Mouse (Mus musculus) CH12.LX (cell line): ENCODE measurements around the gene Cadm2. TPM values are rescaled to one million over a fixed set of nuclear protein-coding genes. Genes with fewer than 3 reads are reported as not detected.

Experiments used
- DNase-seq: peaks from one replicate; pipeline ENCODE4 v3.0.0-alpha.2; 2013; ENCODE audit errors: extremely low read depth
- H3K27ac ChIP-seq: 2 replicates; pipeline ENCODE4 v1.5.1; 2012; ENCODE audit warnings: low read depth, mild to moderate bottlenecking, control low read depth, moderate library complexity; ENCODE audit not compliant: insufficient read depth
- H3K27me3 ChIP-seq: replicated peaks from 2 replicates; pipeline ENCODE3; 2012; ENCODE audit warnings: inconsistent platforms
- H3K36me3 ChIP-seq, 2 experiments: replicated peaks in 1 of 2; 2 replicates each; pipeline versions ENCODE3 to v1.6.1; 2012; ENCODE audit warnings: inconsistent platforms in 1 of 2, low read length in 1 of 2, mild to moderate bottlenecking in 1 of 2, mixed read lengths in 1 of 2, moderate library complexity in 1 of 2; ENCODE audit not compliant: control insufficient read depth in 1 of 2, insufficient read depth in 1 of 2
- H3K4me1 ChIP-seq, 2 experiments: 2 replicates each; pipeline ENCODE4 v1.6.1; 2012; ENCODE audit warnings: inconsistent platforms in 1 of 2, moderate library complexity in 1 of 2; ENCODE audit not compliant: insufficient read depth in 2 of 2, control insufficient read depth in 1 of 2
- H3K4me2 ChIP-seq: 2 replicates; pipeline ENCODE4 v1.6.1; 2012; ENCODE audit warnings: low read depth, mild to moderate bottlenecking, control low read depth; ENCODE audit not compliant: poor library complexity, insufficient read depth, severe bottlenecking
- H3K4me3 ChIP-seq, 3 experiments: fragments of 150-350 bp in 1 of 3; sonication (generic) in 1 of 3; replicated peaks in 1 of 3; 2 replicates each; pipeline versions ENCODE3 to v1.5.1; 2011 to 2012; ENCODE audit warnings: low read depth in 2 of 3, low read length in 2 of 3, mild to moderate bottlenecking in 2 of 3, moderate library complexity in 2 of 3, control low read depth in 1 of 3, improper control_type of control experiment in 1 of 3, inconsistent platforms in 1 of 3, mixed read lengths in 1 of 3; ENCODE audit not compliant: poor library complexity in 1 of 3
- H3K79me2 ChIP-seq: replicated peaks from 2 replicates; pipeline ENCODE4 v1.6.1; 2012; ENCODE audit warnings: mild to moderate bottlenecking, moderate library complexity; ENCODE audit not compliant: control insufficient read depth, poor library complexity, insufficient read depth, severe bottlenecking; ENCODE audit errors: extremely low read depth
- H3K9ac ChIP-seq: 2 replicates; pipeline ENCODE4 v1.6.1; 2012; ENCODE audit warnings: low read depth, mild to moderate bottlenecking, control low read depth, moderate library complexity; ENCODE audit not compliant: insufficient read depth
- H3K9me3 ChIP-seq: replicated peaks from 2 replicates; pipeline ENCODE3; 2012; ENCODE audit warnings: low read length, inconsistent platforms, mixed read lengths
- CHD1 ChIP-seq: IDR thresholded peaks from 2 replicates; pipeline ENCODE4 v1.6.1; 2012; ENCODE audit warnings: low read depth, low read length, improper control_type of control experiment, inconsistent platforms
- CTCF ChIP-seq, 2 experiments: IDR thresholded peaks in 1 of 2; conservative IDR thresholded peaks in 1 of 2; 2 replicates each; pipeline ENCODE4 v1.5.1; 2011 to 2012; ENCODE audit warnings: low read depth in 2 of 2, low read length in 2 of 2, improper control_type of control experiment in 1 of 2, inconsistent platforms in 1 of 2, mild to moderate bottlenecking in 1 of 2, moderate library complexity in 1 of 2
- E2F4 ChIP-seq: IDR thresholded peaks from 2 replicates; pipeline ENCODE4 v1.6.1; 2011; ENCODE audit warnings: low read depth, low read length, improper control_type of control experiment; ENCODE audit not compliant: insufficient replicate concordance
- ELF1 ChIP-seq: IDR thresholded peaks from 2 replicates; pipeline ENCODE4 v1.6.1; 2014; ENCODE audit warnings: low read depth, mild to moderate bottlenecking, inconsistent platforms, low read length, improper control_type of control experiment
- EP300 ChIP-seq: IDR thresholded peaks from 2 replicates; pipeline ENCODE4 v1.6.1; 2011; ENCODE audit warnings: low read length, improper control_type of control experiment
- GABPA ChIP-seq: IDR thresholded peaks from 2 replicates; pipeline ENCODE4 v1.6.1; 2012; ENCODE audit warnings: low read depth, low read length, improper control_type of control experiment, inconsistent platforms; ENCODE audit not compliant: insufficient replicate concordance
- HCFC1 ChIP-seq: IDR thresholded peaks from 2 replicates; pipeline ENCODE4 v1.6.1; 2012; ENCODE audit warnings: low read depth, mild to moderate bottlenecking, inconsistent platforms, low read length, improper control_type of control experiment
- JUND ChIP-seq: conservative IDR thresholded peaks from 2 replicates; pipeline ENCODE4 v1.6.1; 2011; ENCODE audit warnings: low read depth, low read length, improper control_type of control experiment
- KAT2A ChIP-seq: IDR thresholded peaks from 2 replicates; pipeline ENCODE4 v1.6.1; 2012; ENCODE audit warnings: low read length, improper control_type of control experiment, inconsistent platforms; ENCODE audit not compliant: insufficient replicate concordance
- MAFK ChIP-seq: IDR thresholded peaks from 2 replicates; pipeline ENCODE4 v1.6.1; 2011; ENCODE audit warnings: low read length, improper control_type of control experiment; ENCODE audit not compliant: insufficient replicate concordance
- MAZ ChIP-seq: IDR thresholded peaks from 2 replicates; pipeline ENCODE4 v1.6.1; 2012; ENCODE audit warnings: low read depth, mild to moderate bottlenecking, inconsistent platforms, low read length, improper control_type of control experiment, moderate library complexity
- MXI1 ChIP-seq: IDR thresholded peaks from 2 replicates; pipeline ENCODE4 v1.6.1; 2011; ENCODE audit warnings: mild to moderate bottlenecking, low read depth, low read length, improper control_type of control experiment
- PAX5 ChIP-seq: IDR thresholded peaks from 2 replicates; pipeline ENCODE4 v1.6.1; 2012; ENCODE audit warnings: low read length, inconsistent platforms, mixed read lengths
- POLR2AphosphoS2 ChIP-seq: IDR thresholded peaks from 2 replicates; pipeline ENCODE4 v1.6.1; 2011; ENCODE audit warnings: low read depth, low read length, improper control_type of control experiment
- SMC3 ChIP-seq: IDR thresholded peaks from 2 replicates; pipeline ENCODE4 v1.6.1; 2011; ENCODE audit warnings: low read depth, low read length, improper control_type of control experiment
- TCF12 ChIP-seq: IDR thresholded peaks from 2 replicates; pipeline ENCODE4 v1.6.1; 2014; ENCODE audit warnings: low read depth, mild to moderate bottlenecking, inconsistent platforms, low read length, improper control_type of control experiment
- UBTF ChIP-seq: IDR thresholded peaks from 2 replicates; pipeline ENCODE4 v1.6.1; 2012; ENCODE audit warnings: low read depth, mild to moderate bottlenecking, inconsistent platforms, low read length, improper control_type of control experiment, moderate library complexity
- ZC3H11A ChIP-seq: IDR thresholded peaks from 2 replicates; pipeline ENCODE4 v1.6.1; 2012; ENCODE audit warnings: low read depth, mild to moderate bottlenecking, inconsistent platforms, low read length, improper control_type of control experiment
- ZKSCAN1 ChIP-seq: IDR thresholded peaks from 2 replicates; pipeline ENCODE4 v1.6.1; 2012; ENCODE audit warnings: low read depth, inconsistent platforms, low read length, improper control_type of control experiment, borderline replicate concordance
- dilution Hi-C: fragments of 300-500 bp; cut with MboI; formaldehyde crosslinking; loops from 2 replicates; pipeline ENCODE4 v1.14.3; 2020; ENCODE audit warnings: low sequenced_read_pairs; ENCODE audit not compliant: extremely low pct_unique_long_range_greater_than_20kb, extremely low pct_ligation_motif_present
- in situ Hi-C: fragments of 300-500 bp; cut with MboI; formaldehyde crosslinking; loops from 3 replicates; pipeline ENCODE4 v1.14.3; 2019; ENCODE audit warnings: low sequenced_read_pairs, low pct_ligation_motif_present, low pct_unique_long_range_greater_than_20kb, mixed read lengths
- polyA plus RNA-seq: library from polyadenylated mRNA; unstranded; fragments of >175 nt; gene quantifications from 2 replicates; pipeline ENCODE4 v1.2.1, GENCODE M21; 2012; ENCODE audit warnings: low read depth; ENCODE audit not compliant: insufficient read length
- total RNA-seq, 2 experiments: library from RNA; depleted of rRNA; stranded (reverse); fragments of 300-350 nt in 1 of 2; fragments of >200 nt in 1 of 2; gene quantifications; 2 replicates each; pipeline ENCODE4 v1.2.3; 2012 to 2014

The Cadm2 gene
- total and polyA plus RNA-seq, 3 experiments = not detected

DNA sequence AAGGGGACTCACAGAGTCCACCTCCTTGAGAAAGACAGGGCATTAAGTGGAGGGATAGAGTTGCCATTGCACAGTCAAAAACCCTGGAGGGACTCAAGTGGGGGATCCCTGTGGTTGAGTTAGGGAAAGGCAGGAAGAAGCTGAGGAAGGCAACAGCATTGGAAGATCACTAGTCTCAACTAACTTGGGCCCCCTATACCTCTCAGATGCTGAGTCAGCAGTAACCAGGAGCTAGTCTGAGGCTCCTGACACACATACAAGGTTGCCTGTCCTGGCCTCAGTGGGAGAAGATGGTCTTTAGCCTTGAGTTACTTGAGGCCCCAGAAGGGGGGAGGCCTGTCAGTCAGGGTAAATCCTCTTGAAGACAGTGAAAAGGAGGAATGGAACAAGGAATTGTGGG, 417.4 kb downstream of the Cadm2 start:
- Histone ChIP-seq H3K4me2 (no peak overlapping the region), H3K27ac (no peak overlapping the region)

DNA sequence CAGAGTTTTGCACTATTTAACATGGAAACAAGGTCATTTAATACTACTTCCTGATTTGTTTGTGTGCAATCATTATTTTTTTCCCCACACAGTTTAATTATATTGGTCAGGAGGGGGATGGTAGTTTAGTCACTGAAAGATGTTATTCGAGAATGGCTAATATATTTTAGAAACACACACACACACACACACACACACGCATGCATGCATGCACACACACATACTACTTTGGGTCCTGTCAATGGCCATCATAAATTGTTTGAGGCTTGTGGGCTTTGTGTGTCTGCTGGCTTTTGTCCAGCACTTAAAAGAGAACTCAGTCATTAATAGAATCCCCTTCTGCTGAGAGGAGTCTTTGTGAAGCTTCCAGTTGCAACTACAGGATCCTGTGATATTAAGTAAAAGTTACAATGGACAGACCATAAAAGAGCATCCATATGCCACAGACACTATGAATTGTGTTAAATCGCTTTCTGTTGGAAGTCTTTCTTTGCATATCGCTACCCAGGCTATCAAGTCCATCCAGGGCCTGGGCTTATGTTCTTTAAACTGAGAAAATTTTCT, 427.8 kb downstream of the Cadm2 start:
- in situ Hi-C loops = no loop called here
- Histone ChIP-seq H3K36me3 (no peaks in the 10 kb centered on the region), H3K27me3 (no peaks in the 10 kb centered on the region), H3K9ac (no peak overlapping the region), H3K9me3 (peaks cover 38% of the 10 kb centered on the region), H3K27ac (no peak overlapping the region), H3K4me1 (no peaks in the 10 kb centered on the region)
- DNase-seq = no peak
- no peak for TF ChIP-seq ELF1
- no peak for TF ChIP-seq UBTF
- no peak for TF ChIP-seq E2F4
- no peak for TF ChIP-seq PAX5
- no peak for TF ChIP-seq MXI1
- TF ChIP-seq KAT2A = no peak
- no peak for TF ChIP-seq GABPA
- TF ChIP-seq MAZ = no peak
- TF ChIP-seq TCF12 = no peak
- no peak for TF ChIP-seq MAFK
- TF ChIP-seq HCFC1 = no peak
- no peak for TF ChIP-seq ZC3H11A
- TF ChIP-seq ZKSCAN1 = no peak
- TF ChIP-seq SMC3 = no peak
- TF ChIP-seq POLR2AphosphoS2 = no peak
- TF ChIP-seq JUND = no peak
- TF ChIP-seq CTCF (conservative IDR thresholded peaks at IDR 0.05 in 1 of 2, IDR thresholded peaks at IDR 0.05 in 1 of 2; ENCODE audit: low read depth in 2 of 2, low read length in 2 of 2) = no peak
- no peak for TF ChIP-seq CHD1
- no peak for TF ChIP-seq EP300
- TF ChIP-seq, all 38 proteins: peak for 0
- H3K79me2 ChIP-seq = no peaks in the 10 kb centered on the region
- no peak overlapping the region for H3K4me2 ChIP-seq
- no peak overlapping the region for H3K4me3 ChIP-seq
- dilution Hi-C loops = no loop called here

More for the DNA sequence above, 417.4 kb downstream of the Cadm2 start:
- H3K27me3 ChIP-seq = no peaks in the 10 kb centered on the region
- H3K4me1 ChIP-seq = no peaks in the 10 kb centered on the region
- in situ Hi-C loops (no loop called here), dilution Hi-C loops (no loop called here)
- H3K79me2 ChIP-seq = no peaks in the 10 kb centered on the region
- H3K9me3 ChIP-seq = peaks cover 30% of the 10 kb centered on the region
- no peak for DNase-seq
- H3K4me3 ChIP-seq = no peak overlapping the region
- H3K9ac ChIP-seq = no peak overlapping the region
- H3K36me3 ChIP-seq = no peaks in the 10 kb centered on the region
- peak; percentile 61; the same call in 1 of the 2 replicates for TF ChIP-seq MAFK
- TF ChIP-seq POLR2AphosphoS2 = no peak
